ENCODE assay signal across 14 mouse cellular contexts in the genomic region with DNA sequence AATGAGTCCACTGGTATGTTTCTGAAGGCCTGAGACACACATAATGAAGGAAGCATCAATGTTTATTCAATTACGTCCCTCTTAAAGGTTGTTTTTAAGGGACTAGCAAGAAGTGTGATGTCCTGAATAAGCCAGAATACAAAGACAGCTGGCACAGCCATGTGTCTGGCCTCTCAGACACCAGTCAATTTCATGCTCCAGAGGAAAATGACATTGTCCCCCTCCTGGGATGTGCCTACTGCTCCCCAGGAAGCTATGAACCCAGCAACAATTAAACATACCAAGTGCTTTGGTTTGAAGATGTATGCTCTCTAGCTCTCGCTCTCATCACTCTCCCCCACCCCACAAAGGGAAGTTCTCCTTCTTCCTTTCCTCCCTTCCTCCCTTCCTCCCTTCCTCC.
"Had no signal": no experiment of that assay in that cellular context is flagged by ENCODE, and none has a peak within 500 bp of the region (broad histone marks: within the 10 kb centered on the region; RNA-seq: fewer than 3 reads in every experiment).

No protein-coding gene starts in this region.

- H3K36me3 ChIP-seq: limb, embryonic 10.5 days; liver, embryonic 15.5 days; midbrain, embryonic 15.5 days had no signal

- H3K4me2 ChIP-seq: liver, embryonic 11.5 days; liver, embryonic 15.5 days; midbrain, embryonic 15.5 days had no signal

- ATAC-seq: intestine, embryonic 16.5 days; lung, postnatal 0 days; midbrain, embryonic 15.5 days had no signal

- H3K9ac ChIP-seq: liver, embryonic 15.5 days; midbrain, embryonic 15.5 days had no signal

- H3K4me1 ChIP-seq: limb, embryonic 10.5 days; liver, embryonic 15.5 days had no signal

- H3K27me3 ChIP-seq: liver, embryonic 15.5 days; midbrain, embryonic 15.5 days had no signal

- H3K9me3 ChIP-seq: limb, embryonic 10.5 days; liver, embryonic 15.5 days; midbrain, embryonic 15.5 days had no signal

- DNase-seq: kidney, adult 2 months; kidney, postnatal 25 days; lung, adult 2 months; lung, postnatal 36 days; right cerebral cortex, postnatal 4 days; spleen, adult 18-20 months; thymus, postnatal 36 days had no signal

- H3K27ac ChIP-seq: left cerebral cortex, adult 2 months; limb, embryonic 10.5 days; liver, embryonic 15.5 days; midbrain, embryonic 15.5 days had no signal

- H3K4me3 ChIP-seq: left cerebral cortex, adult 2 months; limb, embryonic 10.5 days; liver, embryonic 15.5 days; midbrain, embryonic 15.5 days had no signal
